Mouse (Mus musculus): ENCODE results near the gene Il9. TPM values are rescaled to one million over a fixed set of nuclear protein-coding genes. Genes with fewer than 3 reads are reported as not detected.

Il9 gene
- total RNA-seq, 2 experiments from 2014 or later: not detected

GRCm38 (mm10) chr13:56432496-56432895 lies 49.5 kb downstream of the Il9 start:
- intact Hi-C loops (cut with DNase I; ENCODE audit: low total_unique reads): no loop called here
- DNase-seq: no peak

Other genes with a start within 250 kb of the Il9 start
- gene Neurog1, start 230.1 kb downstream of the Il9 start, total RNA-seq (2021): not detected
- gene Cxcl14, start 185.7 kb downstream of the Il9 start, total RNA-seq (2021): 10 to 100 TPM; 23.3 to 28.6 TPM
- not detected for gene Gm3045, start 55.7 kb downstream of the Il9 start, total RNA-seq (2021)
- under 1 TPM in 1 of 2 experiments, not detected in 1; 0.08 TPM for gene Slc25a48, start 43.9 kb downstream of the Il9 start, total RNA-seq (2021)
- under 1 TPM in 1 of 2 experiments, not detected in 1; 0.14 TPM for gene Fbxl21, start 40.2 kb upstream of the Il9 start, total RNA-seq (2021)
- not detected for gene Lect2, start 66.3 kb upstream of the Il9 start, total RNA-seq (2021)
- 10 to 100 TPM; 33.5 to 45.6 TPM for gene Tgfbi, start 127.3 kb upstream of the Il9 start, total RNA-seq (2021)
- 10 to 100 TPM; 21.5 to 24.5 TPM for gene Smad5, start 220.8 kb upstream of the Il9 start, total RNA-seq (2021)

Measured in gastrocnemius, postnatal 14 days (tissue).